Mouse (Mus musculus): Measurements from ENCODE around the gene Grk6. TPM values are rescaled to one million over a fixed set of nuclear protein-coding genes. Genes with fewer than 3 reads are reported as not detected.

Gene Grk6
- polyA plus RNA-seq, 1 experiment from 2014 or later: 8.4 TPM

DNA sequence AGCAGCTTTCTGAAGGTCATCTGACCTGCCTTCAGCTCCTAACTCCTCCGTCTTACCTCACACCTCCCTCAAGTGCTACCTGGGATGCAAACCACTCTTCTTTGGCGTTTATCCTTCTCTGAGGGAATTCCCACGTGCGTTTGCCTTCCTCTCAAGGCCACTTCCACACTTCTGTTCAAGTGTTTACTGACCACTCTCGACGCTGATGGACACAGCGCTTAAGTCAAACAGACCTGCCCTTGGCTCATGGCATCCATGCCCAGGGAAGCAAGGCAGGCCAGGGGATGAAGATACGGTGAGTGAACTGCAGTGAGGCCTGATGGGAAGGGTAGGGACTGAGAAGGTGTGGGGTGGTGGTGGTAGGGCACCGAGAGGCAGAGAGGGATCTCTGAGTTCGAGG, 55.7 kb downstream of the Grk6 start:
- WGBS (ENCODE audit: missing documents): 94% methylated on average over 10 of the region's 10 CpGs
- no peaks in the 10 kb centered on the region for H3K36me3 ChIP-seq (ENCODE audit: inconsistent target)
- H3K27ac ChIP-seq: no peak overlapping the region
- H3K4me3 ChIP-seq (ENCODE audit: inconsistent target): no peak overlapping the region
- H3K79me2 ChIP-seq (ENCODE audit: inconsistent target): no peaks in the 10 kb centered on the region

DNA sequence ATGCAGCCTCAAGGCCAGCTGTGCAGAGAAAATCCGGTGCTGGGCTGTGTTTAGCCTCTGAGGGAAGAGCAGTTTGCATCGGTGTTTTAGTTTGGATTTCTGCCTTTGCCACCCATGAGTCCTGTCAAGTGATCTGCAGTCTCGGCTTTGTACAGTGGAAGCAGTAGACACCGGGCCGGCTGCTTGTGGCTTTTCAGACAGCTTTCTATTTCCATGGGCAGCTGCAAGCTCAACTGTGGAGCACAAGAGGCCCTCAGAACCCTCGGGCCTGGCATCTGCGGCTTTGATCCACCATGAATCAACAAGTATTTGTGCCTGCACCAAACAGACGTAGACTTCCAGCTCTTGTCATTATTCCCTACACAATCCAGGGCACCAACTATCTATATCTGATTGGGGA, 57.5 kb downstream of the Grk6 start:
- no peak overlapping the region for H3K27ac ChIP-seq
- H3K79me2 ChIP-seq (ENCODE audit: inconsistent target): no peaks in the 10 kb centered on the region
- WGBS (ENCODE audit: missing documents): 98% methylated on average over 8 of the region's 8 CpGs
- H3K4me3 ChIP-seq (ENCODE audit: inconsistent target): no peak overlapping the region
- H3K36me3 ChIP-seq (ENCODE audit: inconsistent target): no peaks in the 10 kb centered on the region

GRCm38 (mm10) chr13:55504390-55504789, 59.5 kb downstream of the Grk6 start:
- no peak overlapping the region for H3K27ac ChIP-seq
- WGBS (ENCODE audit: missing documents): 87% methylated on average over 5 of the region's 5 CpGs
- H3K36me3 ChIP-seq (ENCODE audit: inconsistent target): no peaks in the 10 kb centered on the region
- H3K4me3 ChIP-seq (ENCODE audit: inconsistent target): no peak overlapping the region
- H3K79me2 ChIP-seq (ENCODE audit: inconsistent target): no peaks in the 10 kb centered on the region

- WGBS (ENCODE audit: missing documents): 96% methylated on average over 9 of the region's 9 CpGs
- Histone ChIP-seq H3K4me3 (ENCODE audit: inconsistent target) (no peak overlapping the region), H3K36me3 (ENCODE audit: inconsistent target) (no peaks in the 10 kb centered on the region), H3K79me2 (ENCODE audit: inconsistent target) (no peaks in the 10 kb centered on the region), H3K27ac (no peak overlapping the region)
These were observed 60.9 kb downstream of the Grk6 start for GRCm38 (mm10) chr13:55505810-55506209.

- WGBS (ENCODE audit: missing documents): 96% methylated on average over 10 of the region's 10 CpGs
- no peak overlapping the region for H3K4me3 ChIP-seq (ENCODE audit: inconsistent target)
- no peak overlapping the region for H3K27ac ChIP-seq
- no peaks in the 10 kb centered on the region for H3K79me2 ChIP-seq (ENCODE audit: inconsistent target)
- no peaks in the 10 kb centered on the region for H3K36me3 ChIP-seq (ENCODE audit: inconsistent target)
These were observed 61.8 kb downstream of the Grk6 start for GRCm38 (mm10) chr13:55506697-55507096.

- Histone ChIP-seq H3K36me3 (ENCODE audit: inconsistent target) (no peaks in the 10 kb centered on the region), H3K79me2 (ENCODE audit: inconsistent target) (no peaks in the 10 kb centered on the region), H3K27ac (no peak overlapping the region), H3K4me3 (ENCODE audit: inconsistent target) (no peak overlapping the region)
- 90% methylated on average over 8 of the region's 11 CpGs for WGBS (ENCODE audit: missing documents)
These were observed 63.0 kb downstream of the Grk6 start for GRCm38 (mm10) chr13:55507877-55508276.

- H3K27ac ChIP-seq: no peak overlapping the region
- H3K36me3 ChIP-seq (ENCODE audit: inconsistent target): no peaks in the 10 kb centered on the region
- 92% methylated on average over 10 of the region's 10 CpGs for WGBS (ENCODE audit: missing documents)
- no peaks in the 10 kb centered on the region for H3K79me2 ChIP-seq (ENCODE audit: inconsistent target)
- no peak overlapping the region for H3K4me3 ChIP-seq (ENCODE audit: inconsistent target)
These were observed 63.7 kb downstream of the Grk6 start for GRCm38 (mm10) chr13:55508531-55508930.

GRCm38 (mm10) chr13:55510332-55510667, 65.4 kb downstream of the Grk6 start:
- 11% methylated on average over 3 of the region's 3 CpGs for WGBS (ENCODE audit: missing documents)
- H3K27ac ChIP-seq: no peak overlapping the region
- H3K4me3 ChIP-seq (ENCODE audit: inconsistent target): no peak overlapping the region
- no peaks in the 10 kb centered on the region for H3K36me3 ChIP-seq (ENCODE audit: inconsistent target)
- H3K79me2 ChIP-seq (ENCODE audit: inconsistent target): no peaks in the 10 kb centered on the region

Other genes with a start within 250 kb of the Grk6 start
- gene Nsd1, start 235.3 kb upstream of the Grk6 start, polyA plus RNA-seq (2018): 26.6 to 37.3 TPM (median 28.9 TPM) in 3 replicates
- 183 to 228 TPM (median 200 TPM) in 3 replicates for gene Prelid1, start 124.6 kb upstream of the Grk6 start, polyA plus RNA-seq (2018)
- gene Rab24, start 123.1 kb upstream of the Grk6 start, polyA plus RNA-seq (2018): 34.9 to 62.7 TPM (median 47.3 TPM) in 3 replicates
- gene Mxd3, start 115.2 kb upstream of the Grk6 start, polyA plus RNA-seq (2018): 0.43 to 1.1 TPM in 2 of 3 replicates, not detected in the other
- 69.2 to 91.5 TPM (median 78.4 TPM) in 3 replicates for gene Lman2, start 82.3 kb upstream of the Grk6 start, polyA plus RNA-seq (2018)
- 3.6 to 11.3 TPM (median 8.4 TPM) in 3 replicates for gene Rgs14, start 75.3 kb upstream of the Grk6 start, polyA plus RNA-seq (2018)
- not detected in 3 replicates for gene Slc34a1, start 46.9 kb upstream of the Grk6 start, polyA plus RNA-seq (2018)
- not detected in 3 replicates for gene Pfn3, start 29.8 kb upstream of the Grk6 start, polyA plus RNA-seq (2018)
- not detected in 3 replicates for gene F12, start 18.3 kb upstream of the Grk6 start, polyA plus RNA-seq (2018)
- gene Prr7, start 19.2 kb downstream of the Grk6 start, polyA plus RNA-seq (2018): 0.27 TPM in 1 of 3 replicates, not detected in the others
- 0.10 TPM in 1 of 3 replicates, not detected in the others for gene Dbn1, start 43.0 kb downstream of the Grk6 start, polyA plus RNA-seq (2018)
- 0.40 to 3.3 TPM (median 0.44 TPM) in 3 replicates for gene Pdlim7, start 68.6 kb downstream of the Grk6 start, polyA plus RNA-seq (2018)
- gene Dok3, start 84.2 kb downstream of the Grk6 start, polyA plus RNA-seq (2018): 6.1 to 22.8 TPM (median 15.9 TPM) in 3 replicates
- 26.5 to 32.5 TPM (median 27.1 TPM) in 3 replicates for gene Ddx41, start 91.6 kb downstream of the Grk6 start, polyA plus RNA-seq (2018)
- gene Fam193b, start 126.0 kb downstream of the Grk6 start, polyA plus RNA-seq (2018): 11.7 to 25.1 TPM (median 12.9 TPM) in 3 replicates
- 100 to 185 TPM (median 135 TPM) in 3 replicates for gene Tmed9, start 128.7 kb downstream of the Grk6 start, polyA plus RNA-seq (2018)
- gene B4galt7, start 154.8 kb downstream of the Grk6 start, polyA plus RNA-seq (2018): 11.0 to 27.4 TPM (median 23.7 TPM) in 3 replicates
- 34.6 to 38.5 TPM (median 35.0 TPM) in 3 replicates for gene Caml, start 177.9 kb downstream of the Grk6 start, polyA plus RNA-seq (2018)
- gene Ddx46, start 190.0 kb downstream of the Grk6 start, polyA plus RNA-seq (2018): 30.1 to 38.6 TPM (median 34.6 TPM) in 3 replicates
- gene B230219D22Rik, start 248.1 kb downstream of the Grk6 start, polyA plus RNA-seq (2018): 24.7 to 37.0 TPM (median 34.5 TPM) in 3 replicates

Data from macrophage (primary cell).